Mouse (Mus musculus) megakaryocyte, embryonic 14.5 days (primary cell): ENCODE data around the gene Lemd1.

Experiments
- FLI1 ChIP-seq: IDR thresholded peaks from 2 replicates; pipeline ENCODE4 v1.6.1; 2012; ENCODE audit warnings: low read length, inconsistent platforms, mixed read lengths
- GATA1 ChIP-seq: IDR thresholded peaks from 3 replicates; pipeline ENCODE4 v1.6.1; 2012; ENCODE audit warnings: mixed read lengths, low read length, inconsistent platforms, borderline replicate concordance

- TF ChIP-seq GATA1 = no peak
- TF ChIP-seq FLI1 = no peak
Measured at GRCm38 (mm10) chr1:132268418-132269060, 77.3 kb downstream of the Lemd1 start.
